Mouse (Mus musculus) cerebellum, adult 2 months (tissue): ENCODE data around the gene Sema5a.

Source experiments
- CTCF ChIP-seq: fragments of 200-500 bp; IDR thresholded peaks from 2 replicates; pipeline ENCODE4 v1.5.1; 2011; ENCODE audit warnings: low read depth, mild to moderate bottlenecking, control low read depth, low read length, moderate library complexity, borderline replicate concordance; ENCODE audit not compliant: insufficient read depth
- POLR2A ChIP-seq: fragments of 200-500 bp; IDR thresholded peaks from 2 replicates; pipeline ENCODE4 v1.6.1; 2011; ENCODE audit warnings: low read length, control low read depth, borderline replicate concordance; ENCODE audit not compliant: insufficient read depth

DNA sequence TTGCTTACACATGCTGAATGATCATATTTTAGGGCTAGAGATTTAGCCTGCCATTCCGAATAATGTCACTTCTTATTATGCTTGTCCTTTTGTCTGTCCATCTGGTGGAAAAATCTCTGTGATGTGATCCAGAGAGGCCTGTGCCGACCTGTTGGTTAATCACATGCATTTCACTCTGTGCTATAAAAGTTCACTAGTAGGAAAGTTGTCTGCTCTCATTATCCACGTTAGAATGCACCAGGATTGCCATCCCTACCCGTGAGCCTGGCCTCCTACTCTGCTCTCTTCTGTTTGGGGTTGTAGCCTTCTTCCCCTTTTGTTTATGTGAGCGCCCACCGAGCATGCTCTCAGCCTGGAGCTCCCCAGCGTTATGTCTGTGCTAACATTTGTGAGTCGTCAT, 108.4 kb downstream of the Sema5a start:
- TF ChIP-seq CTCF: no peak
- TF ChIP-seq POLR2A: no peak
